Mouse (Mus musculus) liver, adult 2 months (tissue): ENCODE data around the gene Foxp1.

Source experiments
- CTCF ChIP-seq: fragments of 200-500 bp; IDR thresholded peaks from 2 replicates; pipeline ENCODE4 v1.5.1; 2011; ENCODE audit warnings: low read depth, low read length, control low read depth
- POLR2A ChIP-seq: fragments of 200-500 bp; IDR thresholded peaks from 2 replicates; pipeline ENCODE4 v1.6.1; 2011; ENCODE audit warnings: low read length, control low read depth; ENCODE audit not compliant: insufficient read depth; ENCODE audit errors: extremely low read depth

GRCm38 (mm10) chr6:99401801-99402200 lies 120.7 kb downstream of the Foxp1 start:
- TF ChIP-seq CTCF (no peak), POLR2A (no peak)
